In genomic region chr10:130363438-130364164, GRCm38 (mm10) we compare ENCODE assay signal across 8 mouse cellular contexts. TPM values are rescaled to one million over a fixed set of nuclear protein-coding genes. Genes with fewer than 3 reads are reported as not detected.
DNase-seq lines count a peak whose midpoint lies in the region; ATAC-seq and TF ChIP-seq lines count a peak whose summit lies in the region.

No protein-coding gene starts in this region.

- WGBS in forebrain, embryonic 12.5 days = 60% methylated on average over 2 of the region's 2 CpGs

- no peaks in the 10 kb centered on the region for H3K4me1 ChIP-seq in forebrain, embryonic 12.5 days

- ATAC-seq in forebrain, embryonic 12.5 days (ENCODE audit: low FRiP score) = peak; percentile 79; the same call in 1 of the 2 replicates

- H3K9ac ChIP-seq in forebrain, embryonic 12.5 days = no peak overlapping the region

- no peaks in the 10 kb centered on the region for H3K9me3 ChIP-seq in forebrain, embryonic 12.5 days

- DNase-seq in layer of hippocampus, adult 2 months (ENCODE audit: low spot score in 2 of 2) = peak; percentile 2 to 12
- no peak for DNase-seq in layer of hippocampus, adult 8-10 months (ENCODE audit: low spot score in 2 of 2)
- peak; percentile 50 for DNase-seq in MEL-GATA-1-ER (ENCODE audit: extremely low read depth, low read depth)
- peak; percentile 32 for DNase-seq in mesoderm, embryonic 11.5 days (ENCODE audit: low read depth, low spot score)
- no peak for DNase-seq in spleen, postnatal 10 days (ENCODE audit: low spot score in 2 of 2)
- no peak for DNase-seq in right cerebral cortex, postnatal 25 days
- no peak for DNase-seq in gastrocnemius, postnatal 4 days (ENCODE audit: low spot score in 2 of 2)

- no peak overlapping the region for H3K4me2 ChIP-seq in forebrain, embryonic 12.5 days

- no peak overlapping the region for H3K27ac ChIP-seq in layer of hippocampus, adult 2 months
- no peak overlapping the region for H3K27ac ChIP-seq in forebrain, embryonic 12.5 days

- H3K4me3 ChIP-seq in layer of hippocampus, adult 2 months = no peak overlapping the region
- no peak overlapping the region for H3K4me3 ChIP-seq in forebrain, embryonic 12.5 days (replicated peaks)

- peak; percentile 79 for TF ChIP-seq CTCF in layer of hippocampus, adult 2 months (conservative IDR thresholded peaks at IDR 0.05)

- H3K27me3 ChIP-seq in forebrain, embryonic 12.5 days = no peaks in the 10 kb centered on the region

- H3K36me3 ChIP-seq in forebrain, embryonic 12.5 days (replicated peaks) = no peaks in the 10 kb centered on the region

RNA-seq across cellular contexts. Expression of gene Vmn2r84, which starts 30.5 kb away (rescaled TPM):
- total RNA-seq in layer of hippocampus, adult 2 months (2021) = under 1 TPM; 0.13 to 0.20 TPM
- under 1 TPM; 0.10 to 0.25 (median 0.19) TPM for total RNA-seq in layer of hippocampus, adult 8-10 months (2022)
- not detected in 2 replicates for polyA plus RNA-seq in forebrain, embryonic 12.5 days (2016; fragmentation: Nextera tagmentation; extraction: Ambion mirVana)
- not detected for total RNA-seq in gastrocnemius, postnatal 4 days (2021)

RNA-seq across cellular contexts. Expression of gene Tespa1, which starts 40.9 kb away (rescaled TPM):
- total RNA-seq in layer of hippocampus, adult 2 months (2021) = 1 to 10 TPM; 1.6 to 1.7 TPM
- 1 to 10 TPM; 1.5 to 2.7 (median 1.6) TPM for total RNA-seq in layer of hippocampus, adult 8-10 months (2022)
- not detected in 2 replicates for polyA plus RNA-seq in forebrain, embryonic 12.5 days (2016; fragmentation: Nextera tagmentation; extraction: Ambion mirVana)
- 1 to 10 TPM; 1.7 to 2.3 TPM for total RNA-seq in gastrocnemius, postnatal 4 days (2021)

Comparison
In these comparisons a context has a peak if more than half of its experiments do, and no peak if none do; other contexts are left out.
1. DNase-seq: peak in layer of hippocampus, adult 2 months (2 of 2), MEL-GATA-1-ER (single experiment) and mesoderm, embryonic 11.5 days (single experiment); none in layer of hippocampus, adult 8-10 months (0 of 2), spleen, postnatal 10 days (0 of 2), right cerebral cortex, postnatal 25 days (single experiment) and gastrocnemius, postnatal 4 days (0 of 2).